8 mouse cellular contexts compared by ENCODE assay signal in the genomic region with DNA sequence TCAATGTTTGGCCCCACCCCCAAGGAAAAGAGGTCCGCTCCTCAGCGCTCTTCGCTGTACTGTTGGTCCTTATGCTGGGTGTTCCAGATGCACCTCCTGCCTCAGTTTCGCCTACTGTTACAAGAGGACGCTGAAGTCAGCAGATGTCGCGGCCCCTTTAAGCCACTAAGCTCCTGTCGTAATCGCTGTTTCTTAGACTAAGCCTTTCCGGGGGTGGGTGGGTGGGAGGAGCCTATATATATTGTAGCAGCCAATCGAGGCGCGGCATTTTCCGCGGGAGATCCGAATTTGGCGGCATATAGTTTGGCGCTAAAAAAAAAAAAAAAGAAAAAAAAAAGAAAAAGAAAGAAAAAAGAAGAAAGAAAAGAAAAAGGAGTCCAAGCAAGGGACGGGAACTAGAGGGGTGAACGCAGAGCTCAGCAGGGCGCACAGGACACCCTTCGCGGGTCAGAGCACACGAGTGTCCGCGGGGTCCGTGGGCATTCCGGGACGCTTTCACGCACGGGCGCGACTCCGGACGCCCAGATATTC. TPM values are rescaled to one million over a fixed set of nuclear protein-coding genes. Genes with fewer than 3 reads are reported as not detected.
DNase-seq lines count a peak whose midpoint lies in the region; ATAC-seq lines count a peak whose summit lies in the region.

A gene (plus strand): TSS at position 384 of the 531 bp plus-strand sequence.

- peaks cover 55% of the 10 kb centered on the region for H3K4me1 ChIP-seq in limb, embryonic 10.5 days
- peaks cover 54% of the 10 kb centered on the region for H3K4me1 ChIP-seq in midbrain, embryonic 10.5 days

- intact Hi-C loops in heart, postnatal 36 days (cut with DNase I) = no loop called here

- H3K4me3 ChIP-seq in limb, embryonic 10.5 days = peak within 1 kb of the TSS; percentile 69
- peak within 1 kb of the TSS; percentile 91 for H3K4me3 ChIP-seq in midbrain, embryonic 10.5 days

- H3K9me3 ChIP-seq in limb, embryonic 10.5 days (replicated peaks) = no peaks in the 10 kb centered on the region
- H3K9me3 ChIP-seq in midbrain, embryonic 10.5 days (replicated peaks) = no peaks in the 10 kb centered on the region

- H3K36me3 ChIP-seq in limb, embryonic 10.5 days = peaks cover 11% of the 10 kb centered on the region; the same call in 1 of the 2 replicates
- peaks cover 5% of the 10 kb centered on the region; the same call in 1 of the 2 replicates for H3K36me3 ChIP-seq in midbrain, embryonic 10.5 days

- peak within 1 kb of the TSS; percentile 90 for H3K27ac ChIP-seq in limb, embryonic 10.5 days
- H3K27ac ChIP-seq in midbrain, embryonic 10.5 days (replicated peaks) = peak within 1 kb of the TSS; percentile 95

- H3K27me3 ChIP-seq in limb, embryonic 10.5 days (ENCODE audit: low read depth, poor library complexity, severe bottlenecking) = no peaks in the 10 kb centered on the region
- no peaks in the 10 kb centered on the region; the same call in 1 of the 2 replicates for H3K27me3 ChIP-seq in midbrain, embryonic 10.5 days (ENCODE audit: low read depth, poor library complexity, severe bottlenecking)

- WGBS in limb, embryonic 10.5 days = under 1% methylated on average over 35 of the region's 35 CpGs
- under 1% methylated on average over 35 of the region's 35 CpGs for WGBS in midbrain, embryonic 10.5 days

- peak; percentile 61 to 87 for DNase-seq in adrenal gland, adult (ENCODE audit: inconsistent age in 2 of 2, low spot score in 1 of 2)
- no peak for DNase-seq in adrenal gland, adult 8-10 months
- peak; percentile 70 for DNase-seq in adipocyte (ENCODE audit: low spot score)
- DNase-seq in heart, postnatal 36 days = peak; percentile 71 to 81
- peak; percentile 78 for DNase-seq in limb, embryonic 10.5 days (ENCODE audit: low spot score)
- peak; percentile 80 for DNase-seq in midbrain, embryonic 10.5 days (ENCODE audit: low spot score)
- peak; percentile 59 to 75 for DNase-seq in spleen, postnatal 14 days (ENCODE audit: low spot score in 2 of 2)

- peak; percentile 43 for ATAC-seq in erythroid progenitor cell, adult 5-6 weeks (replicated peaks; ENCODE audit: low FRiP score, poor library complexity, severe bottlenecking)

RNA-seq across cellular contexts. Expression of the gene that starts here (rescaled TPM):
- total RNA-seq in adrenal gland, adult 8-10 months (2022) = 1 to 10 TPM; 2.6 to 3.6 (median 2.7) TPM
- total RNA-seq in erythroid progenitor cell, adult 5-6 weeks (2015; ENCODE audit: low replicate concordance) = 276 and 287 TPM in 2 replicates
- total RNA-seq in erythroid progenitor cell, adult 5-6 weeks (2017; ENCODE audit: low replicate concordance) = 288 and 298 TPM in 2 replicates
- 1 to 10 TPM; 1.4 to 2.1 TPM for total RNA-seq in heart, postnatal 36 days (2021)
- polyA plus RNA-seq in limb, embryonic 10.5 days (2016; fragmentation: Nextera tagmentation; extraction: Ambion mirVana) = 6.4 and 7.3 TPM in 2 replicates
- 10.3 and 10.8 TPM in 2 replicates for polyA plus RNA-seq in midbrain, embryonic 10.5 days (2016; fragmentation: Nextera tagmentation; extraction: Ambion mirVana)

Comparison
In these comparisons a context has a peak if more than half of its experiments do, and no peak if none do; other contexts are left out.
1. RNA of the gene that starts here (total RNA-seq): 276 to 298 TPM in erythroid progenitor cell, adult 5-6 weeks; 2.6 to 3.6 TPM in adrenal gland, adult 8-10 months and 1.4 to 2.1 TPM in heart, postnatal 36 days; every median in the first group is over 10 times any median in the second.